In the genomic region with DNA sequence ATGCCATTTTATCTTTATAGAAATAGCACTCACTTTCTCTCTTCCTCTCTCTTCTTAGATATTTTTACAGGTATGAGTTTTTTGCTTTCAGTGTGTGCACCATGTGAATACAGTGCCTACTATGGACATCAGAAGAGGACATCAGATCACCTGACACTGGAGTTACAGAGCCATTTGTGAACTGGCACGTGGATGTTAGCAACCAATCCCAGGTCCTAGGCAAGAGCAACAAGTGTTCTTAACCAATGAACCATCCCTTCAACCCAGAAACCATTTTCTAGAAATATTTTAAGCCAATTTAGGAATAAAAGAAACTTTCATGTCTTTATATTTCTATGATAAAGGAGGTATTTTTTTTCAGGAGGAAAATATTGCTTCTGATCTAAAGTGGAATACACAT, we compare ENCODE assay signal across 11 mouse cellular contexts.
A peak's percentile ranks its signal among the peaks of the same experiment; 100 is the strongest.
DNase-seq lines count a peak whose midpoint lies in the region; ATAC-seq and TF ChIP-seq lines count a peak whose summit lies in the region.
"Had no signal": no experiment of that assay in that cellular context is flagged by ENCODE, and none has a peak within 500 bp of the region (broad histone marks: within the 10 kb centered on the region; RNA-seq: fewer than 3 reads in every experiment).

No protein-coding gene starts in this region.

- H3K36me3 ChIP-seq in macrophage (ENCODE audit: inconsistent target): no peaks in the 10 kb centered on the region
- H3K36me3 ChIP-seq in neural tube, embryonic 15.5 days: no peaks in the 10 kb centered on the region
- H3K36me3 ChIP-seq: embryonic facial prominence, embryonic 12.5 days; hindbrain, embryonic 15.5 days; kidney, embryonic 15.5 days; limb, embryonic 10.5 days had no signal

- no peak for ATAC-seq in granulocyte monocyte progenitor cell, adult 5-6 weeks (replicated peaks; ENCODE audit: poor library complexity, severe bottlenecking)
- ATAC-seq in neural tube, embryonic 15.5 days (ENCODE audit: low FRiP score): no peak

- no peak for TF ChIP-seq CTCF in embryonic fibroblast, embryonic 13.5 days (IDR thresholded peaks at IDR 0.05; ENCODE audit: borderline replicate concordance, insufficient read depth, low read length)

- no peak overlapping the region for H3K9ac ChIP-seq in neural tube, embryonic 15.5 days (replicated peaks)
- H3K9ac ChIP-seq: embryonic facial prominence, embryonic 12.5 days; hindbrain, embryonic 15.5 days; kidney, embryonic 15.5 days had no signal

- TF ChIP-seq POLR2A in embryonic fibroblast, embryonic 13.5 days (IDR thresholded peaks at IDR 0.05; ENCODE audit: low read depth, low read length): no peak

- no peak overlapping the region for H3K4me2 ChIP-seq in neural tube, embryonic 15.5 days
- H3K4me2 ChIP-seq: hindbrain, embryonic 15.5 days had no signal

- H3K4me3 ChIP-seq in embryonic fibroblast, embryonic 13.5 days (ENCODE audit: insufficient read depth, low read length): no peak overlapping the region
- H3K4me3 ChIP-seq in macrophage (ENCODE audit: inconsistent target): no peak overlapping the region
- H3K4me3 ChIP-seq in neural tube, embryonic 15.5 days (replicated peaks): no peak overlapping the region
- H3K4me3 ChIP-seq: hindbrain, embryonic 15.5 days; limb, embryonic 10.5 days had no signal

- H3K9me3 ChIP-seq in neural tube, embryonic 15.5 days (replicated peaks): no peaks in the 10 kb centered on the region
- H3K9me3 ChIP-seq: embryonic facial prominence, embryonic 12.5 days; hindbrain, embryonic 15.5 days; kidney, embryonic 15.5 days; limb, embryonic 10.5 days had no signal

- peaks cover 3% of the 10 kb centered on the region for H3K4me1 ChIP-seq in embryonic fibroblast, embryonic 13.5 days (ENCODE audit: control insufficient read depth, insufficient read depth, low read length)
- H3K4me1 ChIP-seq in neural tube, embryonic 15.5 days: no peaks in the 10 kb centered on the region
- H3K4me1 ChIP-seq: hindbrain, embryonic 15.5 days; limb, embryonic 10.5 days had no signal

- 40% methylated on average over 1 of the region's 1 CpGs for WGBS in macrophage (ENCODE audit: missing documents)
- 85% methylated on average over 1 of the region's 1 CpGs for WGBS in neural tube, embryonic 15.5 days

- DNase-seq in 3T3-L1 (ENCODE audit: low read depth, low spot score): peak; percentile 27
- DNase-seq in CD4-positive helper T cell, adult 2 months (ENCODE audit: low read depth, low spot score): peak; percentile 41
- DNase-seq in kidney, adult 8-10 months: no peak

- H3K27ac ChIP-seq in embryonic fibroblast, embryonic 13.5 days (ENCODE audit: insufficient read depth, low read length): peak overlapping the region; percentile 97
- H3K27ac ChIP-seq in macrophage: peak overlapping the region; percentile 91
- H3K27ac ChIP-seq in neural tube, embryonic 15.5 days (replicated peaks): no peak overlapping the region
- H3K27ac ChIP-seq: hindbrain, embryonic 15.5 days; limb, embryonic 10.5 days had no signal

- no peaks in the 10 kb centered on the region for H3K79me2 ChIP-seq in macrophage (ENCODE audit: inconsistent target)

- H3K27me3 ChIP-seq in neural tube, embryonic 15.5 days (replicated peaks): no peaks in the 10 kb centered on the region
- H3K27me3 ChIP-seq: embryonic facial prominence, embryonic 12.5 days; hindbrain, embryonic 15.5 days; kidney, embryonic 15.5 days had no signal

Comparison
In these comparisons a context has a peak if more than half of its experiments do, and no peak if none do; other contexts are left out.
1. DNase-seq: peak in 3T3-L1 (single experiment) and CD4-positive helper T cell, adult 2 months (single experiment); none in kidney, adult 8-10 months (0 of 2).